Mouse (Mus musculus) right cerebral cortex, postnatal 25 days (tissue): ENCODE measurements around the gene Fzd10.

Experiments used
- DNase-seq: peaks from one replicate; pipeline ENCODE4 v3.0.0; 2022

Gene Fzd10

DNA sequence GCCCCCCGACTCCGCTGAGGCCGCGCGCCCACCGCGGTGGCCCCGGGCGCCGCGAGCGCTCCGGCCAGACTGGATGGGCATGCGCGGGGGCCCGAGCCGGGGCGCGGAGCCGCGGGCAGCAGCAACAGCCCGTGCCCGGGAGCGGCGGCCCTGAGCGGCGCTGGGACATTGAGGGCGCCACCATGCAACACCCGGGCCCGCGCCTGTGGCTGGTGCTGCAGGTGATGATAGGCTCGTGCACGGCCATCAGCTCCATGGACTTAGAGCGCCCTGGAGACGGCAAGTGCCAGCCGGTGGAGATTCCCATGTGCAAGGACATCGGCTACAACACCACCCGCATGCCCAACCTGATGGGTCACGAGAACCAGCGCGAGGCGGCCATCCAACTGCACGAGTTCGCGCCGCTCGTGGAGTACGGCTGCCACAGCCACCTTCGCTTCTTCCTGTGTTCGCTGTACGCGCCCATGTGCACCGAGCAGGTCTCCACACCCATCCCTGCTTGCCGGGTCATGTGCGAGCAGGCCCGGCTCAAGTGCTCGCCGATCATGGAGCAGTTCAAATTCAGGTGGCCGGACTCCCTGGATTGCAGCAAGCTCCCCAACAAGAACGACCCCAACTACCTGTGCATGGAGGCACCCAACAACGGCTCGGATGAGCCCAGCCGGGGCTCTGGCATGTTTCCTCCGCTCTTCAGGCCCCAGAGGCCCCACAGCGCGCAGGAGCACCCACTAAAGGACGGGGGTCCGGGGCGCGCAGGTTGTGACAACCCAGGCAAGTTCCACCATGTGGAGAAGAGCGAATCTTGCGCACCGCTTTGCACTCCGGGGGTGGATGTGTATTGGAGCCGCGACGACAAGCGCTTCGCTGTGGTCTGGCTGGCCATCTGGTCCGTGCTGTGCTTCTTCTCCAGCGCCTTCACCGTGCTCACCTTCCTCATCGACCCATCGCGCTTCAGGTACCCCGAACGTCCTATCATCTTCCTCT is 684 bp downstream of the Fzd10 start:
- peak; percentile 21 for DNase-seq

- no peak for DNase-seq
Measured at GRCm38 (mm10) chr5:128603693-128604092, 3.0 kb downstream of the Fzd10 start.

- no peak for DNase-seq
Measured at GRCm38 (mm10) chr5:128606596-128606995, 6.0 kb downstream of the Fzd10 start.

DNA sequence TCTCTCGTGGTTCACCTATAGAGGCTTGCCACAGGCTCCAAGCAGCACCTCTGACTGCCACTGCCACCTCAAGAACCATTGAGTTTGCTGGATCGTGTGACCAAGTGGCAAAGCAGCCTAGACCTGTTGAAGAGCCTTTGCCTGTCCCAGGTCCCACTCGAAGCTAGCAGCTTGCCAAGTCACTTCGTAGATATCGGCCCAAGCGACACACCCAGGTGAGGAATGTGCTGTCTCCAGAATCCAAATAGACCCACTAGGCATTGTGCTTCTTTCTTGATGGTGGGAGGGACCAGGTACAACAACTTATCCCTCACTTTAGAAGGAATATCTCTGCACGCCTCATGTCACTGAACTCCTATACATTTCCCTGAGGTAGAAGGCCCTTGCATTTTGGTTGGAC is 8.4 kb downstream of the Fzd10 start:
- no peak for DNase-seq

DNA sequence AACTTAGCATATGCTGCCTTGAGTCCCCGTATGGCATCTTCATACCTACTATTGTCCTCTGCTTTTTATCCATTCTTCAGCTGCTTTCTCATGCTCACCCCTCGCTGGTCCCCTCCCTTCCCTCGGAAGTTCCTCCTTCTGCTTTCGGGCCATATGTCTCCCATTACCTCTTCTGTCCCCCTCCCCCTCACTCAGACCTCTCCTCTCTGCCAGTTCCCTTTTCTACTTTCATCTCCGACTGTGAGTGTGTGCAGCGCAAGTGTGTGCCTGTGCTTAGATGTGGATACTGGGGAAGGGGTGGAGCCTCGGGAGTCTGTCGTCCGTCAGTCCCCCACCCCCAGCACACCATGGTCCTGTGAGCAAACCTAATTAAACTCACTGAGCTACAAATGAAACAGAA is 17.0 kb downstream of the Fzd10 start:
- DNase-seq = no peak

DNA sequence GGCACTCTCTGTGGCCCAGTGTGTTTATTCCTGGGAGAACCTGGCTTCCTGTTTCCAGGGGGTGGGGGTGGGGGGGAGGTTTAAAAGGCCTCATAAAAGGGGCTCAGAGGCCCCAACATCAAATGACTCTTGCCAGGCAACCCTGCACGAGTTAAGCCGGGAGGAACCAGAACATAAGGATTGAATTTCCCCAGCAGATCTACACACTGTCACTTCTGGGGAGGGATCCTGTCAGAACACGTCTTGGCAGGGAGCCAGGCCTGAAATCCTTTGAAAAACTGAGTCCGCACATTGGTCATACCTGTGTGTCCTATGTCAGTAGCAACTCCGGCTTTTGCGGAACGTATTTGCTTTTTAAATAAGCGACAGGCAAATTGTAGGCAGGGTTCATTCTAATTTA is 19.3 kb downstream of the Fzd10 start:
- DNase-seq = no peak

DNA sequence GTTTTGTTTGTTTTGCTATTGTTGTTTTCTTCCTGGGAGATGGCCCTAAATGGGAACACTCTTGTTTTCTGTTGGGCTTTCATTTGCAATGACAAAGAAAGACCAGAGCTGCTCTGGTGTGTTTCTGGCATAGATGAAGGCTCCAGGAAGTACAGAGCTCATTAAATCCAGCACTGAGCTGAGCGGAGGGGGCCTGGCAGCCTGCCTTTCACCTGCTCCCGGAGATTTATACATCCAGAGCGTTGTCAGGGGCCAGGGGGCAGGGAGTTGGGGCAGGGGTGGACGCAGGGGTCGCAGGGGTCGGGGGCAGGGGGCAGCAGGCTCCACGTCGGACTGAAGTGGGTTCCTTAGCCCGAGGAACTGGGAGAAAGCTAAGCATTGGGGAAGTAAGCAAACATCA is 19.8 kb downstream of the Fzd10 start:
- no peak for DNase-seq

GRCm38 (mm10) chr5:128627763-128628162 is 27.1 kb downstream of the Fzd10 start:
- DNase-seq = no peak

DNA sequence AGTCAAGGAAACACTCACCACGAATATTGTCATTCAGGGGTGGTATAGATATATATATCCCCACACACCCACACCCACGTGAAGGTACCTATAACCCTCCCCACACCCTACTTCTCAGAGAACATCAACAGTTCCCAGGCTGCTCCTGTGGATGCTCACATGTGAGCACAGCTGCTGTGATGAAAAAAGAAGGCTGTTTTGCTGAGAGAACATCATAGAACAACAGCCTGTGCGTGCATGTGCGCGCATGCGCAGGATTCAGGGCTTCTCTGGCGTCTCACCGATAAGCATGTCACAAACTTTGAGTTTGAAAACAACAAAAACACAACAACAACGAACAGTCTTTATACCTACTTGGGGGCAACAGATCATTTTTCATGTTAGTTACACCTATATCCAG is 36.0 kb downstream of the Fzd10 start:
- DNase-seq = no peak

DNA sequence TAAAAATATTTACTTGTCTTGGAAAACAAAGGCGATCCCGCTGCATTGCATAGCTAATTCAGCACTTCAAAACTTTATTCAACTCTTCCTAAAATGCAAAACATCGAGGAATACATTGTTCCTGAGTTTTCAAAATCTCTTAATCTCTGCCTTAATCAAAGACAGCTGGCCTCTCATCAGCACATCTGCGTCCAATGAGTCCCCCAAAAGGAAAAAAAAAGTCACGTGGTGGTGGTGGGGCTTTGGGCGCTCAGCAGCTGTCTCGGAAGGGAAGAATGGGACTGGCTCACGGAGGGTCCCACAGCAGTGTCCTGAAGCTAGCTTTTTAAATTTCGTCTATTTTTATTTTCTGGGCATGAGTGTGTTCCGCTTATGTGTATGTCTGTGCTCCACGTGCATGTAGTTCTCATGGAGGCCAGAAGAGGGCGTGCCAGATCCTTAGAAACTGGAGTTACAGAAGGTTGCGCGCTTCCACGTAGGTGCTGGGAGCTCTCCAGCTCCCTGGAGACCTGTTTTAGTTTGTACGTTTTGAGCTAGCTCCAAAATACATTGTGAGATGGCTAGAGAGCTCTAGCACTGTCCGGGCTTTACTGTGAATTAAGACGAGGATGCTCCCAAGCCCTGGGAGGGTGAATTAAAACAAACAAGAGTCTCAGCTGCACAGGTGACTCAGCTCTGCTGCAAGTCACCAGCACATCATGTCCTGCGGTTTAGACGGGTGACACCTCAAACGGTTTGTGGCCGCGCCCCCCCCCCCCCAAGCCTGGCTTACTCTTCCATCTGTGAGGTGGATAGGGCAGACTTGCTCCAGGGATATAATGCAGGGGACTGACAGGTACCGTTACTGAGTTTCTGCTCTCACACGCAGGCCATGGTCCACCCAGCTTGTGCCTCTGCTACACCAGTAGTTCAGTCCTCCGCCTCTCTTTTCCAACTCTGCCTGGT is 36.7 kb downstream of the Fzd10 start:
- DNase-seq = no peak

- no peak for DNase-seq
Measured at GRCm38 (mm10) chr5:128638716-128639115, 38.1 kb downstream of the Fzd10 start.

DNA sequence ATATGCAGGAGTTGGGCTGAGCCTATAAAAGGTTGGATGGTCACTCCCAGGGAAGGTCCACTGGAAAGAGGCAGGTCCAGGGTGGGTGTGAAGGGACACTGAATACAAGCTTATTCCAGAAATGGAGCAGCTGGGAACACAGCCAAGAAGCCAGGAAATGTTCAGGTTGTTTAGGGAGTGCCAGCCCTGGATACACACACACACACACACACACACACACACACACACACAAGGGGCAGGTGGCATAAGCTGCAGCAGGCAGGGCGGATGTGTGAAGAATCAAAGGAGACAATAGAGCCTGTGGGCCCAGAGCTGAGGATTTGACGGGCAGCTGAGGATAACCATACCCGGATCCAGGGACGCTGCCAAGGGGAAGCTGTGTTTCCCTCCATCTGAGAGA is 42.4 kb downstream of the Fzd10 start:
- DNase-seq = no peak

GRCm38 (mm10) chr5:128645720-128646119 is 45.1 kb downstream of the Fzd10 start:
- no peak for DNase-seq

DNA sequence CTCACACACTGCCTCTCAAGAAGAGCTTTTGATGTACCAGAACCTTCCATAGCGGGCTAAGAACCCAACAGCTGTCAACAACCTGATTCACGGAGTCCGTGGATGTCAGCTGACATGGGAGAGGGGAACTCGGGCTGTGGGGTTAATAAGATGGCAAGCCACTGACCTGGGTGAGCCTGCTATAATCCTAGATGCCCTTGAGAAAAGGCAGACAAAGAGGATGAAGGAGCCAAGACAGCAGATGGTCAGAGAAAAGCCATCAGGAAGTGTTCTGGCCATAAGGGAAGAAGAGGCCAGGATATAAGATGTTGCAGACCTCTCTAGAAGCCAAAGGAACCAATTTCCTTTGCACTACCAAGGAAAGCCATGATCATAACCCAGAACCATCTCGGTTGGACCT is 45.6 kb downstream of the Fzd10 start:
- no peak for DNase-seq

GRCm38 (mm10) chr5:128647221-128647730 is 46.6 kb downstream of the Fzd10 start:
- DNase-seq = no peak

DNA sequence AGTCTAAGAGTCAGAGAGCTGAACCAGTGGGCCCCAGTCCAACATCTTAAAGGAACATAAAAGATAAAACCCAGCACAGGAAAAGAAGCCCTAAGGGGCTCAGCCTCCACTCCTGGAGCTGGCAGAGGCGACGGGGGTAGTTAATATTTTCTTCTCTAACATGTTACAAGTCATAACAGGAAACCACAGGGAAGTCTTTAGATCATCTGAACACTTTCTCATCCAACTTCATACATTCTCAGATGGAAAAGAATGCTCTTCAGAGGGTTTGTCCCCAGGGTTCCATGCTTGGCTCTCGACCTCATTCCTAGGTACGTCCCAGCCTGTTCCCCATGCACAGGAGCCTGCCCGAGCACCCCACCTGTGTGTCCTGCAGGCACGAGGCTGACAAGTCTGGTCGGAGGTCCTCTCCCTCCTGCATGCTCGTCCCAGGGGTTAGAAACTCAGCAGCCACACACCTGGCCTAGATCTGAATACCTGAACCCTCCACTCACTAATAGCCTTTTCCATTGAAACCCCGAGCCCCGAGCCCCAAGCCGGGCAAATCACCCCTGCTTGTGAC is 48.8 kb downstream of the Fzd10 start:
- DNase-seq = no peak
